Mouse (Mus musculus): ENCODE data around the gene Camk2d.

Gene Camk2d

DNA sequence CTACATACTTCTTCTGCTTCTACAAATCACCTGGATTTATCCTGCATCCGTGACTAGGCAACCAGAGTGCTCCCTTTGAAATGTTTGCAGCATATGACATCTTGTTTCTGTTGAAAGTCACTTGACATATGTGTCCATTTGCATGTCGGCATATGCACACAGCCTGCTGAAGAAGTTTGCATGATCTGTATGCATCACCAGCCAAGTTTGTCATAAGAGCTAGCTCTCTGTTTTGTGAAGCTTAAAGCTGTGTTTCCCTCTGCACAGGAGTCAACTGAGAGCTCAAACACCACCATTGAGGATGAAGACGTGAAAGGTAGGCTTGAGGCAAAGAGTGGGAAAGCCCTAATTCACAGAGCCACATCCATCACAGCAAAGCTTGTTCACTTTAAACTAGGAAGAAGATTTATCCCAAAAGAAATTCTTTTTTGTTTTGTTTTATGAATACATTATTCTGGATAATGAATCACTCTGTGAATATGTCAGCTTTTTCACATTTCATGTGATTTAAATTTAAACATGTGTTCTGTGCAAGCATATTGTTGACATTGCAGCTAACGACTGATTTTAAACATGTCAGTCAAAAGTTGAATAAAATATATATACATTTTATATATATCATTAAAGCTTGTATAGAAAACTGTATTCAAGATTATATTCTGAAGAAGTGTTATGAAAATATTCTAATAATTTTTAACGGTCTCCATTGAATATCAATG, 214.4 kb downstream of the Camk2d start:
- no peak for DNase-seq (ENCODE audit: inconsistent ontology term)

DNA sequence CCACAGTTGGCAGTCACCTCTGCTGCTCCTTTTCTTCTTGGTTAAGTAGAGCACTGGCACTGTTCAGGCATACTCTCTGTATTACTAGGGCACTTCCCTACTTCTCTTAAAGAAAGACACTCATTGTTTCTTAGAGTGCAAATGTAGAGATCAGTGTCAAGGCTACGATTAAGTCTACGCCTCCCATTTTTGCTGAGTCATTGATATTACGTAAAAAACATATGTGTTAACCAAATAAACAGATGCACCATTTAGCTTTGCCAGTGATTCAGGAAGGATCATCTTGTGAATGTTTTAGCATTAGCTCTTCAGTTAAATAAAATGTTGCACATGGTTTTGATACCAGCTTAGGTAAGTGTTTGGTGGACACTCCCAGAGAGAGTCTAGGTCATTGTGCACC, 215.5 kb downstream of the Camk2d start:
- DNase-seq (ENCODE audit: inconsistent ontology term) = no peak

DNA sequence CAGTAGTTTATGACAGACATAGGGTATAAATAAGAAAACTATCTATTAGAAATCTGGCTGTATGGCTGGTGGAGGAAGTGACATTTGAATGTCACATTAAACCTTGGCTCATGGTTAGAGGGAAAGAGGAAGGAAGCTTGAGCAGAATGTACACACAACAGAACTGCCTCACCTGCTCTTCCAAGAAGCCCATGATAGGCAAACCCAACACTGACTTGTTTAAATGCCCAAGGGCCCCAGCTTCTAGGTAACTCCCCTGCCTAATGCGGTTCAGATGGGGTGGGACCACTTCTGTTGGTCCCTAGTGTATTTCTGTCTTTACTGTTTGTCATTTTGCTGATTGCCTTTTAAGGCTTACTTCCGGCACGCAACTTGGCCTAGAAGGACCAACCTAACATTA, 226.3 kb downstream of the Camk2d start:
- no peak for DNase-seq (ENCODE audit: inconsistent ontology term)

DNA sequence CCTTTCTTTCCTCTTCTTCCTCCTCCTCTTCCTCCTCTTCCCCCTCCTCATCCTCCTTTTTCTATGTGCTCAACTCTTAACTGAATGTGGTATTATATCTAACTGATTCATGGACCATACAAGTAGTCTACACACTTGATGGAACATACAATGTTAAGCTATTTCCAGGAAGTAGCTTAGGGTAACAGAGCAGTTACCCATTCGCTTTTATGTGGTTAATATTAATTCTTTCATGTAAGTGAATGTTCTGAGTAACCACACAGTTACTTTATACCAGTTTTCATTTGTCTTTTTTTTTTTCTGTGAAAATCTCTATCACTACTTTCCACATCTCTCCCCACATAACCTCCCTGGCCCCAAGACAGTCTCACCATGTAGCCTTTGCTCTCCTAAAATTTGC, 228.8 kb downstream of the Camk2d start:
- no peak for DNase-seq (ENCODE audit: inconsistent ontology term)

DNA sequence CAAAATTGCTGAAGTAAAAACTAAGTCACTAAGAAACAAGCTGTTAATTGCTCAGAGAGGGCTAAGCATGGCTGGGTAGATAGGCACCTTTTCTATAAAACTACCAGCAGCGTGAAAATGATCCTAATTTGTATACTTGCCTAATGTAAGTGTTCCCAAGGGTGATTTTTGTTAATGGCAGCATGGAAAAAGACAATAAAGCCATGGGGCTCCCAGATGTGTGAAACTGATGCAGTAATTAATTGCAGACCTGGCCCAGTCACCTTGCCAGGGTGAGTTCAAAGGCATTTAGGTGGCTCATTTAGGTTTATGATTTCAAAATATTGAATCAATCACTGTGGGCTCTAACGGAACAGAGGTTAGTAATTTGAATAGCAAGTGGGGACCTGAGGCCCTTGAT, 230.1 kb downstream of the Camk2d start:
- DNase-seq (ENCODE audit: inconsistent ontology term) = no peak

DNA sequence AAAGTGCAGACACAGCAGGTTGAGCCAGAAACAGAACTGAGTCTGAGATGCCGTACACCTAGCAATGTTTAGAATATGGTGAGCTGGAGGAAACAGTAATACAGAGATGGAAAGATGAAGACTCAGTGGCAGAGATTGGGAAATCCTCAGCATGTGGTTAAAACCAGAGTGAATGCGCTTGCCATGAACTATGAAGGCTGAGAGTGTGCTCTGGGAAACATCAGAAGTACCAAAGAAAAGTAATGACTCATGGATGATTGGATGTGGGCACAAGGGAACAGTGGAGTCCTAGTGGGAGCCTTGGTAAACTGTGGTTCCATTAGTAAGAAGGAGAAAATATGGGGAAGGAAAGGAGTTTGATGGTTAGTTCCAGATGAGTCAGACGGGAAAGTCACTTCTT, 231.8 kb downstream of the Camk2d start:
- peak; percentile 55 for DNase-seq (ENCODE audit: inconsistent ontology term)

DNA sequence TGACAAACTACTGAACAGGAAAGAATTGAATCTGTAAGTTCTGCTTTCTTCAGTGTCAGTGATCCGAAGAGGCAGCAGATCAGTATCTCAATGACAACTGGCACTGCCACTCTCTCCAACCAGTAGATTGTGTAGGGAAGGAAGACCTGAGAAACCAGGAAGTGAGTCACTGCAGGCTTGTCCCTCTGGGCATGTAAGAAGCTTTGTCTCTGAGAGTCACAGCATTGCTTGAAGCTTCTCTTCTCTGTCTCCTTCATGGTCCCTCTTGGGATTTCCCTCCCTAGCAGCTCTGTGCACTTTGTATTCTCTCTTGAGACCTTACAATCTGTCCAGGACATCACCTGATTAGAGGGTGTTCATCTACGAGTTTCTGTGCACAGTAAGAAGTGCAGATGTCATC, 233.7 kb downstream of the Camk2d start:
- peak; percentile 22 for DNase-seq (ENCODE audit: inconsistent ontology term)

DNA sequence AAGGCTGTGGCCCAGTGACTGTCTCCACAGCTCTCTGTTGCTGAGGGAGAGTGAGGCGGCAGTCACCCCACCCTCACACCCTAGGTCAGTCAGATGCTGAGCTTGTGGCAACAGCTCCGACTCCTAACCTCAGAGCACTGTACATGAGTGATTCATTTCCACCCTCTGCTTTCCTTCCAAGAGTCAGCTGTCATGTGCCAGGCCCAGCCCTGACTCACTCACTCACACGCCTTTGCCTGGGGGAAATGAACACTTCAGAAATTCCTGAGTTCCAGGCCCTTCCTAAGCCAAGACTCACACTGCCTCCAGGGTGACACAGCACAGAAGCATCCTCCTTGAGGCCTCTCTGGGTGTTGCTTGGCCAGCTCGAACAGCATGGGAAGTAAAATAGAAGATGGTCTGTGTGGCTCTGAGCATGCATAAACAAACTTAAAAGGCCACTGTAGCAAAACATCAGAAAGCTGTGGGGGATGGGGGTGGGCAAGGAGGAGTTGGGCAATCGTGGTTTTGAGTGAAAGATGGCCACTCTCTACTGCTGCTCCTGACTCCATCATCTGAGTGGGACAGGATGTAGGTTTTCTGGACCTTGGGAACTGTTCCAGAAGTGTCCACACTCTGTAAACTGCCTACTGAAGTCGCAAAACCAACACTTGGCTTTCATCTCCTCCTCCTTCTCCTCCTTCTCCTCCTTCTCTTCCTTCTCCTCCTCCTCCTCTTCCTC, 235.5 kb downstream of the Camk2d start:
- peak; percentile 94 for DNase-seq (ENCODE audit: inconsistent ontology term)

DNA sequence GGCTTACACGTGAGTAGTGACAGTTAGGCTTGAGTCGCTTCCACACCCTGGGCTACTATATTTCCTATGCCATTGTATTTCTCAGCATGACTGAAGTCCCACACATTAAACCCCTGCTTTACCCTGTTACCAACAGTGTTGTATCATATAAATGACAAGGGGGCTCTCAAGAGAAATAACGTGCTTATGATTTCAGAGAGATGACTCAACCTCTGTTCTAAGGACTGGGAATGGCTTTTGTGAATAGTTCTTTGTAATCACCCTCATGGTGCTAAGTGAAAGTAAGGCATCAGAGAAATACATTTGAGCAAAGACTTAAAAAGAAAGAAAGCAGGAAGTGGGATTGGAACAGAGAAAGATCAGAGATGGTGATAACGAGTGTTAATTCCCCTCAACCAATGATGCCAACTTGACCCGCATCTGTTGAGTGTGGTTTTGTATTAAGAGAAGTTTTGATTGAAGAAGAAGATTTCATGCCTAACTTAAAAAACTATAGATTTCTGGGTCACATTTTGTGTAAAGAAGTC, 238.6 kb downstream of the Camk2d start:
- DNase-seq (ENCODE audit: inconsistent ontology term) = peak; percentile 74

DNA sequence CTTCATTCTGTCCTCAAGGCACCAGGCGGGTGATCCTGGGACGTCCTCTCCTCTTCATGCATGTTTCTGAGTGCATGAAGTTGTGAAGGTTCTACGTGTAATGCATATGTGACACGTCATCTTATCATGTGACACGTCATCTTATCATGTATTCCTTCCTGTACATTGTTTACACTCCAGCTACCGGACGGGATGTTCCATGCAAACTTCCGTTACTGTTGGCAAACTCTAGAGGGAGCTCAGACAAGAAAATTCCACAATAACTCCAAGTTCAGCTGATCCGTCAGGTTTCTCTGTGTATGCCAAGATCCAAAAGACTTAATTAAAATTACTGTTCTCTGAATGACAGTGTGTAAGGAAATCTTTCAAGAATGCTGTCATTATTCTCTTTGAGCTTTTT, 246.7 kb downstream of the Camk2d start:
- no peak for DNase-seq (ENCODE audit: inconsistent ontology term)

GRCm38 (mm10) chr3:126844809-126845208, 248.7 kb downstream of the Camk2d start:
- DNase-seq (ENCODE audit: inconsistent ontology term) = no peak

GRCm38 (mm10) chr3:126848081-126848480, 252.0 kb downstream of the Camk2d start:
- peak; percentile 15 for DNase-seq (ENCODE audit: inconsistent ontology term)

- DNase-seq (ENCODE audit: inconsistent ontology term) = no peak
Observed at GRCm38 (mm10) chr3:126860442-126860841, 264.3 kb downstream of the Camk2d start.

DNA sequence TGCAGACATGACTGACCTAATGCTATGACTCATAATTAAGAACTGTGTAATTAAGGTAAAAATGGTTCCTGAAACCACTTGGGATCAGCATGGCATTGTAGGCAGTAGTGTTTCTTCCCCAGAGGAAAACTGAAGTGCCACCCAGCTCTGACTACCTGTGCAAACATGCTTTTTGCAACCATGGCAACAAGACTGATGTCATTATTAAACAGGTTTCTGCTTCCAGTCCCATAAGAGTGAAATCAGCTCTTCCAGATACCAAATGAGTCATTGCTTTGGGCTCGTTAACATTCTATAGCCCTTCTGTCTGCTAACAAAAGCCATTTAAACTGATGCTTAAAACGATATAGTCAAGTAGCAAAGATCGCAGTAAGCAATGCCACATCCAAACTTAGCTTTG, 273.5 kb downstream of the Camk2d start:
- peak; percentile 56 for DNase-seq (ENCODE audit: inconsistent ontology term)

- no peak for DNase-seq (ENCODE audit: inconsistent ontology term)
Observed at GRCm38 (mm10) chr3:126870688-126871087, 274.6 kb downstream of the Camk2d start.

DNA sequence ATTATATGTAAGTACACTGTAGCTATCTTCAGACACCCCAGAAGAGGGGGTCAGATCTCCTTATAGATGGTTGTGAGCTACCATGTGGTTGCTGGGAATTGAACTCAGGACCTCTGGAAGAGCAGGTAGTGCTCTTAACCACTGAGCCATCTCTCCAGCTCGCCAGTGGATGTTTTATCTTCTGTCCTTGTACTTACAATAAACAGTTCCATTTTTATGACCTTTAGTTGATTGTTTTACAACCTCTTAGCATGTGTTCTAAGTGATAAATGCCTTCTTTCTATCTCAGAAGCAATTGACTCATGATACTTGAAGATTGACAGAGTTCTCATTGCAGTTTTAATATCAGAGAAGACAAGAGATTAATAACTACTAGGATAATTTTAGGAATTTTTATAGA, 282.1 kb downstream of the Camk2d start:
- no peak for DNase-seq (ENCODE audit: inconsistent ontology term)

DNA sequence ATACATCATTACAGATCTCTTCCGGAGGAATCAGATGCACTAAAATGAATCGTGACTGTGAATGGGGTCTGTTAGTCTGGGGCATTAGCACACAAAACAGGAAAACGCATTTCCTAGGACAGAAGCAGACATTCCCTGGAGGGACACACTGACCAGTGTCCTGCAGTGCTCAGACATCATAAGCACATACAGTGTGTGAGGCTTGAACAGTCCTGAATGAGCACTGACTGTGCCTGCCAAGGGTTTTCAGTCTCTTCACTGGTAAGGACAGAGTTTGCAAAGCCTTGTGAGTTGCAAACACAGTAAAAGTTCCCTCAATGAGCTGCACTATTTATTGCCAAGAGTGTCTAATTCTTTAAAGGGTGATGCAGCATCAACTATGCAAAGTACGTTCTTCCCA, 290.0 kb downstream of the Camk2d start:
- no peak for DNase-seq (ENCODE audit: inconsistent ontology term)

DNA sequence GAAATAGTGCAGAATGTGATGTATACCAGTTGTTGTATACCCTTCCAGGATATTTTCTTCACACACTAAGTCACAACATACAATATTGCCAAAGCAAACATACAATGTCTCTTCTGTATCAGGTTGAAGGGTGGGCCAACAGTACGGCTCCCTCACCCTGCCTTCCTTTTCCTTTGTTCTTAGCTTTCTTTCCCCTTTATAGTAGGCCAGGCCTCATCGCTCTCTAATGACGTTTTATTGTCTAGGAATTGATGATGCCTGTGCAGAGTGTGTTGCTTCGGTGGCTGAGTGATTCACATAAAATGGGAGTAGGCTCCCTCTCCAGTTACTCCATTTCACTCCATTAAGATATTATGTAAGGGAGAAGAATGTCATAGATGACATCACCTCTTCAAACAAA, 290.5 kb downstream of the Camk2d start:
- DNase-seq (ENCODE audit: inconsistent ontology term) = no peak
